Mouse (Mus musculus): ENCODE measurements at regions not wholly inside any gene's neighbourhood (a gene's known extent, or its start where the extent isn't known, plus 50 kb on each side); places are given as distances from the start of the nearest gene placed in this dataset.

- POLR2A ChIA-PET, result no interaction called here
- CTCF ChIA-PET, result interaction anchor here in 2 of 4 experiments (0.6 to 1.2 kb wide), 3 partner anchors 8 to 1904 kb away, joined by 3 to 4 read pairs (median 4); no protein-coding TSS in a partner anchor
Observed at GRCm38 (mm10) chr3:101524905-101525304, 79.6 kb downstream of the Atp1a1 start.

GRCm38 (mm10) chr3:101524444-101524843, 80.0 kb downstream of the Atp1a1 start:
- POLR2A ChIA-PET, result no interaction called here
- CTCF ChIA-PET, result interaction anchor here in 1 of 4 experiments (0.6 to 1.2 kb wide), 2 partner anchors 31 to 1904 kb away, joined by 3 to 4 read pairs; no protein-coding TSS in a partner anchor

GRCm38 (mm10) chr3:101523239-101523638, 81.2 kb downstream of the Atp1a1 start:
- ChIA-PET POLR2A (interaction anchor here in 1 of 4 experiments (0.5 kb wide), 1 partner anchor 82 kb away, joined by 8 read pairs; no protein-coding TSS in a partner anchor), CTCF (interaction anchor here in 1 of 4 experiments (0.6 kb wide), 1 partner anchor 351 kb away, joined by 3 read pairs; no protein-coding TSS in a partner anchor)

- CTCF ChIA-PET, result interaction anchor here in 1 of 4 experiments (0.6 kb wide), 1 partner anchor 350 kb away, joined by 3 read pairs; no protein-coding TSS in a partner anchor
Observed at GRCm38 (mm10) chr3:101522246-101522920, 82.1 kb downstream of the Atp1a1 start.

GRCm38 (mm10) chr3:101521155-101521554, 83.3 kb downstream of the Atp1a1 start:
- ChIA-PET CTCF (interaction anchor here in 2 of 4 experiments (0.6 kb wide), 2 partner anchors 42 to 233 kb away, joined by 3 read pairs; partner anchors contain the start of gene Cd2 (in 1 of the 2)), POLR2A (interaction anchor here in 1 of 4 experiments (0.9 kb wide), 1 partner anchor 17 kb away, joined by 3 read pairs; no protein-coding TSS in a partner anchor)

More at GRCm38 (mm10) chr3:101522246-101522920, 82.1 kb downstream of the Atp1a1 start:
- POLR2A ChIA-PET, result no interaction called here

- POLR2A ChIA-PET, result interaction anchor here in 1 of 4 experiments (0.9 kb wide), 1 partner anchor 16 kb away, joined by 3 read pairs; no protein-coding TSS in a partner anchor
Observed at GRCm38 (mm10) chr3:101520115-101520514, 84.4 kb downstream of the Atp1a1 start.

GRCm38 (mm10) chr3:101519551-101519950, 84.9 kb downstream of the Atp1a1 start:
- POLR2A ChIA-PET, result no interaction called here
- CTCF ChIA-PET, result no interaction called here

More at GRCm38 (mm10) chr3:101520115-101520514, 84.4 kb downstream of the Atp1a1 start:
- CTCF ChIA-PET, result no interaction called here

- ChIA-PET POLR2A (no interaction called here), CTCF (no interaction called here)
Observed at GRCm38 (mm10) chr3:101518810-101519209, 85.7 kb downstream of the Atp1a1 start.

- ChIA-PET CTCF (interaction anchor here in 2 of 4 experiments (1.0 to 1.3 kb wide), 3 partner anchors 22 to 32 kb away, joined by 3 read pairs; no protein-coding TSS in a partner anchor), POLR2A (interaction anchor here in 3 of 4 experiments (0.8 to 2.3 kb wide), 13 partner anchors 9 to 635 kb away, joined by 3 to 8 read pairs (median 3); no protein-coding TSS in a partner anchor)
Observed at GRCm38 (mm10) chr3:101517547-101517946, 86.9 kb downstream of the Atp1a1 start.

- POLR2A ChIA-PET, result interaction anchor here in 3 of 4 experiments (0.8 to 2.3 kb wide), 16 partner anchors 9 to 636 kb away, joined by 3 to 8 read pairs (median 4); no protein-coding TSS in a partner anchor
- CTCF ChIA-PET, result interaction anchor here in 3 of 4 experiments (0.5 to 2.4 kb wide), 6 partner anchors 8 to 296 kb away, joined by 3 to 7 read pairs (median 3); no protein-coding TSS in a partner anchor
Observed at GRCm38 (mm10) chr3:101516781-101517499, 87.5 kb downstream of the Atp1a1 start.

GRCm38 (mm10) chr3:101515566-101515965, 88.9 kb downstream of the Atp1a1 start:
- CTCF ChIA-PET, result interaction anchor here in 3 of 4 experiments (0.7 to 2.4 kb wide), 4 partner anchors 9 to 626 kb away, joined by 3 to 7 read pairs (median 3); no protein-coding TSS in a partner anchor
- POLR2A ChIA-PET, result interaction anchor here in 1 of 4 experiments (1.6 kb wide), 1 partner anchor 81 kb away, joined by 4 read pairs; no protein-coding TSS in a partner anchor

GRCm38 (mm10) chr3:101513611-101514311, 90.7 kb downstream of the Atp1a1 start:
- ChIA-PET CTCF (no interaction called here), POLR2A (no interaction called here)
